Mouse (Mus musculus): Measurements from ENCODE around the gene Ggt6.

Ggt6 gene

GRCm38 (mm10) chr11:72476074-72476625, 40.8 kb downstream of the Ggt6 start:
- no peak for DNase-seq (ENCODE audit: low spot score)

GRCm38 (mm10) chr11:72477182-72477581, 41.9 kb downstream of the Ggt6 start:
- DNase-seq (ENCODE audit: low spot score) = no peak

GRCm38 (mm10) chr11:72477653-72478052, 42.3 kb downstream of the Ggt6 start:
- DNase-seq (ENCODE audit: low spot score) = no peak

- no peak for DNase-seq (ENCODE audit: low spot score)
Measured at GRCm38 (mm10) chr11:72478228-72478627, 42.9 kb downstream of the Ggt6 start.

- no peak for DNase-seq (ENCODE audit: low spot score)
Measured at GRCm38 (mm10) chr11:72479499-72479898, 44.2 kb downstream of the Ggt6 start.

- DNase-seq (ENCODE audit: low spot score) = no peak
Measured at GRCm38 (mm10) chr11:72481313-72481712, 46.0 kb downstream of the Ggt6 start.

GRCm38 (mm10) chr11:72481952-72482351, 46.6 kb downstream of the Ggt6 start:
- peak; percentile 34 for DNase-seq (ENCODE audit: low spot score)

- no peak for DNase-seq (ENCODE audit: low spot score)
Measured at GRCm38 (mm10) chr11:72484549-72484948, 49.2 kb downstream of the Ggt6 start.

- no peak for DNase-seq (ENCODE audit: low spot score)
Measured at GRCm38 (mm10) chr11:72485157-72485556, 49.8 kb downstream of the Ggt6 start.

GRCm38 (mm10) chr11:72485960-72486359, 50.6 kb downstream of the Ggt6 start:
- DNase-seq (ENCODE audit: low spot score) = no peak

GRCm38 (mm10) chr11:72487171-72487570, 51.8 kb downstream of the Ggt6 start:
- no peak for DNase-seq (ENCODE audit: low spot score)

GRCm38 (mm10) chr11:72487739-72488138, 52.4 kb downstream of the Ggt6 start:
- no peak for DNase-seq (ENCODE audit: low spot score)

Data from c-Kit-positive CD71-positive TER-119-positive erythroid progenitor cells, embryonic 14.5 days (primary cell).